Mouse (Mus musculus) liver, embryonic 13.5 days (tissue): Measurements from ENCODE around the gene Ccdc87. TPM values are rescaled to one million over a fixed set of nuclear protein-coding genes. Genes with fewer than 3 reads are reported as not detected.

Experiments used
- ATAC-seq: fragments of 200-750 bp; cut with Nextera tagmentation; 2 replicates; pipeline ENCODE4 v1.8.0; 2017; ENCODE audit warnings: low read depth, mild to moderate bottlenecking, moderate number of reproducible peaks, moderate library complexity
- DNase-seq: peaks from one replicate; pipeline ENCODE4 v3.0.0; 2022
- H3K27ac ChIP-seq: fragments of 300-500 bp; sonication (generic); 2 replicates; pipeline ENCODE4 v1.5.1; 2015; ENCODE audit warnings: moderate library complexity, mild to moderate bottlenecking, inconsistent platforms
- H3K27me3 ChIP-seq: fragments of 300-500 bp; sonication (generic); 2 replicates; pipeline ENCODE4 v1.6.1; 2015; ENCODE audit warnings: mild to moderate bottlenecking, inconsistent platforms
- H3K36me3 ChIP-seq: fragments of 300-500 bp; sonication (generic); 2 replicates; pipeline ENCODE4 v1.6.1; 2015; ENCODE audit warnings: mild to moderate bottlenecking, inconsistent platforms
- H3K4me1 ChIP-seq: fragments of 300-500 bp; sonication (generic); replicated peaks from 2 replicates; pipeline ENCODE4 v1.6.1; 2015; ENCODE audit warnings: inconsistent platforms
- H3K4me2 ChIP-seq: fragments of 300-500 bp; sonication (generic); 2 replicates; pipeline ENCODE4 v1.6.1; 2015; ENCODE audit warnings: inconsistent platforms, mild to moderate bottlenecking, moderate library complexity
- H3K4me3 ChIP-seq: fragments of 300-500 bp; sonication (generic); replicated peaks from 2 replicates; pipeline ENCODE4 v1.5.1; 2015; ENCODE audit warnings: mild to moderate bottlenecking, inconsistent platforms
- H3K9ac ChIP-seq: fragments of 300-500 bp; sonication (generic); 2 replicates; pipeline ENCODE4 v1.6.1; 2015; ENCODE audit warnings: mild to moderate bottlenecking, inconsistent platforms
- H3K9me3 ChIP-seq: fragments of 300-500 bp; sonication (generic); replicated peaks from 2 replicates; pipeline ENCODE4 v1.6.1; 2016; ENCODE audit warnings: inconsistent platforms
- WGBS: fragments of 180-500 bp; shearing (Covaris S2); methylation state at CpG from one replicate; pipeline ENCODE4 v1.1.7; 2015; ENCODE audit not compliant: insufficient replicate concordance; 5-methylcytosine and 5-hydroxymethylcytosine counted together
- polyA plus RNA-seq: library from polyadenylated mRNA; unstranded; fragments of >200 nt; fragmentation: Nextera tagmentation; extraction: Ambion mirVana; gene quantifications from 2 replicates; pipeline ENCODE4 v1.2.1, GENCODE M21; 2015

The Ccdc87 gene
- polyA plus RNA-seq, 1 experiment from 2014 or later, result not detected

- ATAC-seq, result peak; percentile 45
- no peak for DNase-seq
- H3K27me3 ChIP-seq, result peaks cover 37% of the 10 kb centered on the region
- peak overlapping the region; percentile 80 for H3K27ac ChIP-seq
- no peaks in the 10 kb centered on the region for H3K9me3 ChIP-seq
- H3K4me3 ChIP-seq, result peak overlapping the region; percentile 74
- H3K9ac ChIP-seq, result peak overlapping the region; percentile 84
- peaks cover 6% of the 10 kb centered on the region; the same call in 1 of the 2 replicates for H3K36me3 ChIP-seq
- H3K4me2 ChIP-seq, result peak overlapping the region; percentile 96
- H3K4me1 ChIP-seq, result peaks cover 56% of the 10 kb centered on the region
- WGBS, result 31% methylated on average over 10 of the region's 10 CpGs
Measured at GRCm38 (mm10) chr19:4838526-4839140, 533 bp upstream of the Ccdc87 start.

GRCm38 (mm10) chr19:4840848-4841247, 1.7 kb downstream of the Ccdc87 start:
- peaks cover 51% of the 10 kb centered on the region for H3K4me1 ChIP-seq
- H3K9me3 ChIP-seq, result no peaks in the 10 kb centered on the region
- WGBS, result 59% methylated on average over 9 of the region's 9 CpGs
- H3K27ac ChIP-seq, result no peak overlapping the region
- peaks cover 41% of the 10 kb centered on the region for H3K27me3 ChIP-seq
- H3K9ac ChIP-seq, result no peak overlapping the region
- H3K4me2 ChIP-seq, result no peak overlapping the region
- no peak for ATAC-seq
- no peak for DNase-seq
- no peak overlapping the region for H3K4me3 ChIP-seq
- 0 out of 2 replicates have a peak, but pooled peaks cover 2% of the 10 kb centered on the region for H3K36me3 ChIP-seq

GRCm38 (mm10) chr19:4842611-4843010, 3.4 kb downstream of the Ccdc87 start:
- Histone ChIP-seq H3K27ac (no peak overlapping the region), H3K27me3 (peaks cover 48% of the 10 kb centered on the region), H3K4me3 (no peak overlapping the region), H3K9ac (no peak overlapping the region), H3K9me3 (no peaks in the 10 kb centered on the region), H3K36me3 (no peaks in the 10 kb centered on the region), H3K4me2 (no peak overlapping the region), H3K4me1 (peaks cover 40% of the 10 kb centered on the region)
- ATAC-seq, result no peak
- 48% methylated on average over 2 of the region's 2 CpGs for WGBS
- no peak for DNase-seq

DNA sequence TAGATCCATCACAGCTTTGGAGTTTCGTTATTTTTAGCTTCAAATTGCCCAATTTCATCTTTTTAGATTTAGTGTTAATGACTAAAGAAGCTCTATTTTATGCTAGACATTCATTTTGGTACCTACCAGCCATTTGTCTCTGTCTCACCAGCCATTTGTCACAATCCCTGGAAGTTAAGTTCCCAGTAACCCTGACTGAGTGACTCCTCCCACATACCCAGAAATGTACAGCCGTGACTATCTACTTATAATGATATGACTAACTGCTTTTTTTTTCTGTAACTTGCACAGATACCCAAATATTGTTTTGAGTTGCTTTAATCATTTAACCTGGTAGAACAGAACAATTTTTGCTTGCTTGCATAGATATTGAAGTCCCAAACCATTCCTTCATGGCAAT, 6.7 kb downstream of the Ccdc87 start:
- Histone ChIP-seq H3K27me3 (peaks cover 58% of the 10 kb centered on the region), H3K9ac (no peak overlapping the region), H3K36me3 (no peaks in the 10 kb centered on the region), H3K27ac (no peak overlapping the region), H3K9me3 (no peaks in the 10 kb centered on the region), H3K4me3 (no peak overlapping the region), H3K4me1 (peaks cover 12% of the 10 kb centered on the region), H3K4me2 (no peak overlapping the region)
- ATAC-seq, result no peak
- 32% methylated on average over 2 of the region's 2 CpGs for WGBS
- no peak for DNase-seq

DNA sequence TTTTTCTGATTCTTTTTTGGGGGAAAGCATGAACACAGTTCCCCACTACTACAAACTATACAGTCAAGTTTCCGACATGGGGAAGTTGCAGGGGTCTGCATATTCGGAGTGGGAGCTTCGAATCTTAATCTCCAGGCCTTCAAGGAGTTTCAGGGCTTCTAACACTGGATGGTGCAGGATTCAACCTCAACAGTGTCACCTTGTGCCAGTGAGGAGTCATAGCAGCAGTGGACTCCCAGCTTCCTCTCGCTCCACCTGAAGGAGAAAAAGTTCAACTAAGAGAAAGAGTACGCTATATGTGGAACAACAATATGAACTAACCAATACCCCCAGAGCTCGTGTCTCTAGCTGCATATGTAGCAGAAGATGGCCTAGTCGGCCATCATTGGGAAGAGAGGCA, 8.3 kb downstream of the Ccdc87 start:
- H3K27me3 ChIP-seq, result peaks cover 55% of the 10 kb centered on the region

GRCm38 (mm10) chr19:4849800-4850199, 10.6 kb downstream of the Ccdc87 start:
- no peak for ATAC-seq
- 62% methylated on average over 4 of the region's 4 CpGs for WGBS
- Histone ChIP-seq H3K4me3 (no peak overlapping the region), H3K9me3 (no peaks in the 10 kb centered on the region), H3K27ac (no peak overlapping the region), H3K36me3 (no peaks in the 10 kb centered on the region), H3K27me3 (peaks cover 67% of the 10 kb centered on the region), H3K4me1 (peaks cover 12% of the 10 kb centered on the region), H3K9ac (no peak overlapping the region), H3K4me2 (no peak overlapping the region)
- no peak for DNase-seq

More for the DNA sequence above, 8.3 kb downstream of the Ccdc87 start:
- Histone ChIP-seq H3K4me3 (no peak overlapping the region), H3K4me1 (peaks cover 8% of the 10 kb centered on the region; the same call in 1 of the 2 replicates), H3K9ac (no peak overlapping the region), H3K27ac (no peak overlapping the region), H3K9me3 (no peaks in the 10 kb centered on the region), H3K36me3 (no peaks in the 10 kb centered on the region), H3K4me2 (no peak overlapping the region)
- 29% methylated on average over 7 of the region's 7 CpGs for WGBS
- no peak for ATAC-seq
- DNase-seq, result no peak

DNA sequence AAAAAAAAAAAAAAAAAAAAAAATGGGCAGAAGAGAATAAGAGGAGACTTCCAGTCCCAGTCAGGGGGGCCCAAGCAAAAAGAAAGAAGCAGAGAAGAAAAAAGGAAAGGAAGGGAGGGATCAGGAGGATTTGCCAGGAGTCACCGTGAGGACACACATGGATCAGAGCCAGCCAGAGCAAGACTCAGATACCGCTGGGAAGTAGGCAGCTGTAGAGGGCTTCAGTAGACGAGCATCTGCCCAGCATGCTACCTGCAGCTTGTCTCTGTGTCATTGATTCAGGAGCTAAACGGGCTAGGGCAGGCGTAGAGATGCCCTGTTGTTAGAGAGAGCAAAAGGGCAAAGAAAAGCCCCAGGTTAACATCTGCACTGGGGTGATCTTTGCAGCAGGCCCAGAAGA, 11.1 kb downstream of the Ccdc87 start:
- H3K4me3 ChIP-seq, result no peak overlapping the region
- no peak overlapping the region for H3K27ac ChIP-seq
- WGBS, result 48% methylated on average over 5 of the region's 5 CpGs
- no peak overlapping the region for H3K9ac ChIP-seq
- H3K36me3 ChIP-seq, result no peaks in the 10 kb centered on the region
- peaks cover 17% of the 10 kb centered on the region for H3K4me1 ChIP-seq
- H3K27me3 ChIP-seq, result peaks cover 70% of the 10 kb centered on the region
- DNase-seq (no peak), ATAC-seq (no peak)
- no peaks in the 10 kb centered on the region for H3K9me3 ChIP-seq
- no peak overlapping the region for H3K4me2 ChIP-seq

GRCm38 (mm10) chr19:4854552-4855469, 15.6 kb downstream of the Ccdc87 start, which contains the start of gene Ctsf:
Gene Ctsf, plus strand, starts transcription at chr19:4855130.
- WGBS, result 4% methylated on average over 45 of the region's 45 CpGs
- DNase-seq, result peak; percentile 43
- Histone ChIP-seq H3K4me1 (peaks cover 54% of the 10 kb centered on the region), H3K27me3 (peaks cover 69% of the 10 kb centered on the region), H3K4me3 (peak within 1 kb of the TSS; percentile 66), H3K9ac (peak within 1 kb of the TSS; percentile 78), H3K4me2 (peak within 1 kb of the TSS; percentile 90), H3K9me3 (no peaks in the 10 kb centered on the region), H3K27ac (peak within 1 kb of the TSS; percentile 59), H3K36me3 (no peaks in the 10 kb centered on the region)
- ATAC-seq, result peak; percentile 9; the same call in 1 of the 2 replicates

- peak overlapping the region; percentile 66 for H3K4me3 ChIP-seq
- no peak for ATAC-seq
- peak overlapping the region; percentile 59 for H3K27ac ChIP-seq
- H3K36me3 ChIP-seq, result 0 out of 2 replicates have a peak, but pooled peaks cover 2% of the 10 kb centered on the region
- no peaks in the 10 kb centered on the region for H3K9me3 ChIP-seq
- H3K4me1 ChIP-seq, result peaks cover 60% of the 10 kb centered on the region
- peak overlapping the region; percentile 90 for H3K4me2 ChIP-seq
- 7% methylated on average over 14 of the region's 14 CpGs for WGBS
- H3K9ac ChIP-seq, result peak overlapping the region; percentile 78
- no peak for DNase-seq
- peaks cover 64% of the 10 kb centered on the region for H3K27me3 ChIP-seq
Measured at GRCm38 (mm10) chr19:4855470-4855820, 16.3 kb downstream of the Ccdc87 start.

DNA sequence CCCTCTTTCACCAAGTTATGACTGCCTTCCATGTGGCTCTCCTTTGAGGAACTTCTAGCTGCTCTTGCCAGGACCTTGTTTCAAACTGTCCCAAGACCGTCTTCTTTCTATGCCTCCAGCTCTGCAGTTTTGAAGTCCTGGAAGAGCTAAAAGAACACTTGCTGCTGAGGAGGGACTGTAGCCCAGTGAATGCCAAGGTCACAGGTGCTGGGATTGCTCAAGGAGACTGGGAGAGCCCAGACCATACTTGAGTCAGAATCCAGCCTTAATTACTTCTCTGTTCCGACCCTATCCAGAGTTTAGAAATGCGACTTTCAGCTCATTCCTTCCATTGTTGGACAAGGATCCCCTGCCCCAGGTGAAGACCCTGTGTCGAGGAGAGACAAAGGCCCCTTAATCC, 16.8 kb downstream of the Ccdc87 start:
- peak overlapping the region; percentile 78; the same call in 1 of the 2 replicates for H3K9ac ChIP-seq
- peak overlapping the region; percentile 66 for H3K4me3 ChIP-seq

DNA sequence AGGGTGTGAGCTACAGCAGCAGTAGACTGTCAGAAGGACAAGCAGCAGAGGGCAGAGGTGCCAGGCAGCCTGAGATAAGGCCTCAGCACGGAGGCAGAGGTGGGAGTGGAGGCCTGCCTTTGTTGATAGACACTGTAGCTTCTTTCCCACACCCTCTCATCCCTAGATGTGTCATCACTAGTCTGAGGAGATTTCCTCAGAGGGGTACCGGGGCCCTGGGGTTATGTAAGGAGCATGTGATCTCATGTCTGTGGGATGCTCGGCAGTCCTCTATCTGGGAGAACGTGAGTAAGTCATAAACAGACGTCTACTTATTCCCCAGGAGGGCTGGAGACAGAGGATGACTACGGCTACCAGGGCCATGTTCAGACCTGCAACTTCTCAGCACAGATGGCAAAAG, 19.9 kb downstream of the Ccdc87 start:
- H3K4me3 ChIP-seq, result peak overlapping the region; percentile 51
- H3K36me3 ChIP-seq, result peaks cover 11% of the 10 kb centered on the region; the same call in 1 of the 2 replicates
- peaks cover 68% of the 10 kb centered on the region for H3K4me1 ChIP-seq
- H3K4me2 ChIP-seq, result peak overlapping the region; percentile 71
- ATAC-seq (peak; percentile 99), DNase-seq (peak; percentile 84)
- peaks cover 63% of the 10 kb centered on the region for H3K27me3 ChIP-seq
- 31% methylated on average over 6 of the region's 6 CpGs for whole genome bisulfite sequencing
- H3K9ac ChIP-seq, result peak overlapping the region; percentile 69
- no peaks in the 10 kb centered on the region for H3K9me3 ChIP-seq
- peak overlapping the region; percentile 96 for H3K27ac ChIP-seq

More for the DNA sequence above, 16.8 kb downstream of the Ccdc87 start:
- H3K4me1 ChIP-seq, result peaks cover 65% of the 10 kb centered on the region
- peak overlapping the region; percentile 90 for H3K4me2 ChIP-seq
- H3K27ac ChIP-seq, result 0 out of 2 replicates have a peak overlapping the region, but pooled peaks have one; percentile 9
- H3K9me3 ChIP-seq, result no peaks in the 10 kb centered on the region
- 59% methylated on average over 4 of the region's 4 CpGs for WGBS
- peaks cover 62% of the 10 kb centered on the region for H3K27me3 ChIP-seq
- DNase-seq, result no peak
- 0 out of 2 replicates have a peak, but pooled peaks cover 6% of the 10 kb centered on the region for H3K36me3 ChIP-seq
- ATAC-seq, result no peak
